Mouse (Mus musculus): ENCODE results near the gene Slc6a9.

GRCm38 (mm10) chr4:117866083-117866482 is 31.8 kb downstream of the Slc6a9 start:
- TF ChIP-seq CTCF (IDR thresholded peaks at IDR 0.05; ENCODE audit: borderline replicate concordance, insufficient read depth, low read depth, low read length) (no peak), POLR2A (IDR thresholded peaks at IDR 0.05; ENCODE audit: borderline replicate concordance, insufficient read depth, low read length) (no peak)
